Mouse (Mus musculus) lung, postnatal 0 days (tissue): ENCODE measurements around the gene Mau2.

Experiments
- CTCF ChIP-seq: IDR thresholded peaks from 2 replicates; pipeline ENCODE4 v1.5.1; 2016; ENCODE audit warnings: antibody characterized with exemption, mild to moderate bottlenecking
- EP300 ChIP-seq: IDR thresholded peaks from 2 replicates; pipeline ENCODE4 v1.6.1; 2016; ENCODE audit warnings: antibody characterized with exemption, mild to moderate bottlenecking, control low read depth

DNA sequence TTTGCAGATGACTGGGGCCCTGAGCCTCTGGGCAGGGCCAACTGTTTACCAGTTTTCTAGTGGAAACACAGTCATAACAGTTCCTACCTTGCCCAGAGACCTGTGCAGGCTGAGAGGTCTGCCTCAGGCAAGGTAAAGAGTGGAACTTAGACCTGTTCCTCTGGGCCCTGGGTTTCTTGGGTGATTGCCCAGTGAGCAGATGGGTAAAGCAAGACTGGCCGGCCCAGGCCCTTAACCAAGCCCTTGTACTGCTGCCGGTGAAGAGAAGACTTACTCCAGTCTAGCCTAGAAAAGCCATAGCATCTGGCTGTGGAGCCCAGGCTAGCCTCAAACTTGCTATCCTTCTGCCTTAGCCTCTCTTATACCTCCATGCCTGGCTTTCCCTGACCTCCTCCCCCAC is 39.4 kb upstream of the Mau2 start:
- TF ChIP-seq CTCF (no peak), EP300 (no peak)
